Mouse (Mus musculus) bone marrow macrophage, adult 2 months (primary cell): ENCODE measurements around the gene Stard7.

ENCODE experiments used
- CTCF ChIP-seq: IDR thresholded peaks from 2 replicates; pipeline ENCODE4 v1.5.1; 2012; ENCODE audit warnings: low read depth, mild to moderate bottlenecking, low read length, moderate library complexity
- POLR2A ChIP-seq: IDR thresholded peaks from 2 replicates; pipeline ENCODE4 v1.6.1; 2012; ENCODE audit warnings: mild to moderate bottlenecking, low read depth, low read length, borderline replicate concordance

- no peak for TF ChIP-seq POLR2A
- no peak for TF ChIP-seq CTCF
Measured at GRCm38 (mm10) chr2:127316431-127316830, 46.4 kb downstream of the Stard7 start.
